Mouse (Mus musculus) right cerebral cortex, postnatal 25 days (tissue): ENCODE data around the gene Nfkbib.

Experiments
- DNase-seq: peaks from one replicate; pipeline ENCODE4 v3.0.0; 2022

Gene Nfkbib

DNA sequence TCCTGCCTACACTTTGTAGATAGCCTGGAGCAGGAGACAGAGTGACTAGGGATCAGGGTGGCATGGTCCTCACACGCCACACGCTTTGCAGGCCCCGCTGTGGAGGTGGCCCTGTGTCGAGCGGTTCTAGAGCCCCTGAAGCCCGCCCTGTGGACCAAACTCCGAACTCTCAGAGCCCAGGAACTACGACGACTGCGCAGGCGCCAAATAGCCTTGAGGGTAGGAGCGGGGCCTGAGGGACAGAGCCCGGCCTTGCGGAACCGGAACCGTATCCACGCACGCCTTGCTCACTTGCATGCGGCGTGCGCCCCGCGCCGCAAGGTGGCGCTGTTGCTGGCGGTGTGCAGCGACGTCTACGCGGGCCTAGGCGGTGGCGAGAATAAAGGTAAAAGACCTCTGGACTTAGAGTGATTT lies 29.3 kb upstream of the Nfkbib start:
- DNase-seq = peak; percentile 74

DNA sequence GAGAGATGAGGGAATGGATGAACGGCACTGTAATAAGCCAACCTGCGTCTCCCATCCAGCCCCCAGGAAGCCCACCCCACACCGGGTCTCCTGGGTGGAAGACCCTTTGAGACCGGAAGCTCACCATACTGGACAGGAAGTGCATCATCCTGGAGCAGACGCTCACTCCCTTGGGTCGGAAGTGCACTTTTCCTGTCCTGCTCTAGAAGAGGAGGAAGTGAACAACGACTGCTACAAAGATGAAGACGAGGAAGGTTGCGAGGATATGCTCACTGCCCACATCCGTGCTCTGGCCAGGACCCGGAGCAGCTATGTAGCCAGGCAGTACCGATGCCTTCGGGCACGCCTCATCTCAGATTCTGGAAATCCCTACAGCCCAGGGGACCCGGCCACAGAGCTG lies 28.5 kb upstream of the Nfkbib start:
- no peak for DNase-seq

DNA sequence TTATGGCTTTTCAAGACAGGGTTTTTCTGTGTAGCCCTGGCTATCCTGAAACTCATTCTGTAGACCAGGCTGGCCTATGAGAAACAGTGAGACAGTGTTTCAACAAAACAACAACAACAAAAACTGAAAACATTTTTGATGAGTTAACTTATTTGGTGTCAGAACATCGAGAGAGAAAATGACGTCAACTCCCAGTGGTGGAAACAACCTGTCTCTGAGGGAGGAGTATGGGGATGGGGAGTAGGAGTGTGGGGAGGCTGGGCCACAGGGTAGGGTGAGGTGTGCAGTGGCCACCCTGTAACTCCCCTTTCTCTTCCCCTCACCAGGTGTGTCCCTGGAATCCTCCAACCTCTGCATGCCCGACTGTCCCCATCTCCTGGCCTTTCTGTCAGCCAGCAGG lies 27.2 kb upstream of the Nfkbib start:
- DNase-seq = no peak

DNA sequence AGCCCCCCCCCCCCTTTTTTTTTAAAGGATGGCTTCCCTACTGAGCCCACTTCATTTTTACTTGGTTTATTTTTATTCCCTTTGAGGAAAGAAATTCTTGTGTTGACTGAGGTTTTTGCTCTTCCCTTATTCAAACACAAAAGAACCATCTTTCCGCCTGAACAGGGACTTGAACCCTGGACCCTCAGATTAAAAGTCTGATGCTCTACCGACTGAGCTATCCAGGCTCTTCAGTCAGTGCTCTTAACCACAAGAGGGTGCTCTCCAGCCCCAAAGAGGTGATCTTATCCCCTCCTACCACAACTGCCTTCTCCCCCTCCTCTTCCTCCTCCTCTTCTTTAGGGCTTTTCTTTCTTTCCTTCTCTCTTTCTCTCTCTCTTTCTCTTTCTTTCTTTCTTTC lies 26.5 kb upstream of the Nfkbib start:
- DNase-seq = no peak

DNA sequence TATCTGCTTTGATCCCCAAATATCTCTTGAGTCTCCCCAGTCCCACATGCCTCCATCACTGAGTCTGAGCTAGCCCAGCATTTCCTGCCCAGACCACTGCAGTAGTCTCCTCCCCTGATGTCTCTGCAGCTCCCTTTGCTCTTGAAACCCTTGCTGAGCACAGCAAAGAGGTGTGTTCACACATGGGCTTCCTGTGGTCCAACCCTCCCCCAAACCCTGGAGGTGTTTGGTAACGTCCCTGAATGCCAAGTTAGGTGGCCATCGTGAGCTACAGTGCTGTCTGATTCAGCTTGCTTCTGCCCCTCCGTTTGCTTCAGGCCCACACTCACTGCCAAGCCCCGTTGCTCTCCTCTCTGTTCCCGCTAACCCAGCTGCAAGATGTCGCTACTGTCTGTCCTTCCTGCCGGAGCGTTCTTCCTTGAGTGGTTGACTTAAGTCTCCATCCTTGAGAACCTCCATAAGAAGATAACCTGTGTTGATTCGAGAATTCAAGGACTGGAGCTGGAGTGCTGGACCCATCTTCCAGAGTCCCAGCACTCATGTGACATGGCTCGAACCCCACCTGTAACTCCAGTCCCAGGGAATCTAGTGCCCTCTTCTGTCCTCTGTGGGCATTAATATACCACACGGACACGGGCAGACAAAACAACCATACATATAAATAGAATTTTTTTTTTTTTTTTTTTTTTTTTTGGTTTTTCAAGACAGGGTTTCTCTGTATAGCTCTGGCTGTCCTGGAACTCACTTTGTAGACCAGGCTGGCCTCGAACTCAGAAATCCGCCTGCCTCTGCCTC lies 25.3 kb upstream of the Nfkbib start:
- no peak for DNase-seq

DNA sequence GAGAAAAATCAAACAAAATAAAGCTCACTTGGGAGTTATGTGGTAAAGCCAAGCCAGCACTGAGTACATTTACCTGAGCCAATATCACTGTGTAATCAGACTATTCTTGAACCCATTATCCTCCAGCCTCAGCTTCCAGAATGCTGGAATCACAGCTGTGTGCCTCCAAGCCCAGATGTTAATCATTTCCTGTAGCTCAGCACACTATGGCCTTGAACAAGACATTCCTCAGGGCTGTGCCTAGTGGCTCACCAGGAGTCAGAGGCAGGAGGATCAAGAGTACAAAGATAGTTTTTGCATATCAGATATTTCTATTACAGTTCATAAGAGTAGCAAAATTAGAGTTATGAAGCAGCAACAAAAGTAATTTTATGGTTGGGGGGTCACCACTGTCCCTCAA lies 24.4 kb upstream of the Nfkbib start:
- DNase-seq = no peak

DNA sequence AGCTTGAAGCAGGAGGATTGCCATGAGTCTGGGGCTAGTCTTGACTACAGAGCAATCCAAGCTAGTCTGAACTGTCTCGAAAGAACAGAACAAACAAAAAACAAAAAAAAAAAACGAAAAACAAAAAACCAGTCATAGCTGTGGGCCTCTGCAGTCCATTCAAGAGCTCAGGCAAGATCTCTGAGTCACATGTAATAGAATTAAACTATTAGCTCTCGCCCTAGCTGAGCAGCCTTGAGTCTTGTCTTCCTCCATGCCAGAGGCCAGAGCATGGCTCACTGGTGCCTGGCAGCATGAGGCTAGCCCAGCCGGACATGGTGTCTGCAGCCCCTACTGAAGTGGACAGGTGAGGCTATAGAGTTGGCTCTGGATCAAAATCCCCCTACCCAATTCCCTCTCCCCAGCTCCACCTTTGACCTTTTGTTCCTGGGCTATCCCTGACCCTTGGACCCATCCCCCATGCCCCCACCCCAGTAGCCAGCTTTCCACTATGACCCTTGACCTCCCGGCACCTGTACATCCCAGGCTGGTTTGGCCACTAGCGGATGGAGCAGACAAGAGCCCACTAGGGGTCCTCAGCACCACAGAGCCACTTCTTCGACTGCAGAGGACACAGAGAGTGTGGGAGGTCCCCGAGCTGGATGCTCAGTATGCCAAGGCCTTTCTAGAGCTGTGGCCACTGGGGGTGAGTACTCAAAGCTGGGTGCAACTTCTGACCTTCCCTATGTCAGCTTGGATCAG lies 22.9 kb upstream of the Nfkbib start:
- DNase-seq = no peak

DNA sequence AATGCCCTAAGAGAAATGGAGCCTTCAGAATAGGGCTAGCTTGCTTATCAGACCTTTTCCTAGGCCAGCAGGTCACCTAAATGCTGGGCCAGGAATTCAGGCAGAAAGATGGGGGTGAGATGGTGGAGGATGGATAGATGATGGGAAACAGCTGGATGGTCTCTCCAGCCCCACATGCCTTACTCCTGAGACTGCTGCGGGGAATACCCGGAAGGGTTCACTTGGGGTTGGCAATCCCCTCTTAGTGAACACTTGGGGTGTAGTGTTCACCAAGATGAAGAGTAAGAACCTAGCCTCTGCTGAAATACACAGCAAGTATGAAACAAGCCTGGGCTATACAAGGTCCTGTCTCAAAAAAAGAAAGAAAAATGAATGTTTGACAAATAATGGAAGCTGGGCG lies 21.9 kb upstream of the Nfkbib start:
- DNase-seq = no peak

DNA sequence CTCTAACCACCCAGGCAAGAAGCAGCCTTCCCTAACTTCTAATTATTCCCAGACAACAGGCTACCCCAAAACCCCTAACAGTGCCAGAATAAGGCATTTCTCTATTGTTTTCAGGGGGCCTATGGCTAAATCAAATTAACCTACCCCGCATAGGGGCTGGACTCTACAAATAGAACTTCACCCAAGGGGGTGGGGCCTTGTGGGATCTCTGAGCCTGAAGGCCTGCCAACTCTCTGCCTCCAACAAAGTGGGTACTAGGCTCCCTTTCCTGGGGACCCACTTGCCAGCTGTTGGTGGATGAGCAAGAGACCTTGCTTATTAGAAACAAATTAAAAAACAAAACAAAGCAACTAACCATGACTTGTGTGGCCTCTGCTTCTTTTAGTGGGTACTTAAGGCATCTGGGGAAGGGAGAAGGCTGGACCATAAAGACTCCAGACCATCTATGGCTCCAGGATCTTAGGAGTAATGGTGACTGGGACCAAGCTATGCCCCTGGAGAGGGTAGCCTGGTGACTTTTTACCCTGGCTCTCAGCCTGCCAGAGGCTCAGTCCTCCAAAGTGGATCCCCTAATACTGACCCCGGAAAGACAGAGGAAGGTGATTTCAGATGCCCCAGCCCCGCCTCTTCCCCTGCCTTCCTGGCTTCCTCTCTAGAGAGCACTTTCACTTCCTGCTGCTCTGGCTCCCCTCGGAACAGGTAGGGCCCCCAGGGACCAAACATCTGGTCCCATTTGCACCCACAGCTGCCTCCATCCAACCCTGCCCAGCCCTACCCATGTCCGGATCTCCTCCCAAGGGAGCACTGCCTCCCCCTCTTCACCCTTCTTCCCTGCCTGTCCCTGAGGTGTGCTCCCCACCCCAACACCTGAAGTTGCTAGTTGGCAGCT lies 21.2 kb upstream of the Nfkbib start, which contains the start of gene Rinl:
Gene Rinl, plus strand, starts transcription at position 663 of the 889 bp plus-strand sequence.
- no peak for DNase-seq

DNA sequence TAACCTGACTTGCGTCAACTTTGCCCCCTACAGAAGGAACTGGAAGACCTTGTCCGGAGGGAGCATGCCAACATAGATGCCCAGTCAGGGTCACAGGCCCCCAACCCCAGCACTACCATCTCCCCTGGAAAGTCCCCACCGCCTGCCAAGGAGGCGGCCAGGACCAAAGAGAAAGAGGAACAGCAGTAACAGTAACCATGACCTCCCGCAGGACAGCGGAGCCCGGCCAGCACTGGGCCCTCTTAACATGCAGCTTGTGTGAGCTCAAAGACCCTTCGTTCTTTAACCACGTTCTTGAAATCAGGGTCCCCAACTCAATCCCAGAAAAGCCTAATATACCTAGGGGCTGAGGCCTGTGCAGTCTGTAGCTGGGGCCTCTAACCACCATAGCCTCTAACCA lies 20.6 kb upstream of the Nfkbib start:
- no peak for DNase-seq

DNA sequence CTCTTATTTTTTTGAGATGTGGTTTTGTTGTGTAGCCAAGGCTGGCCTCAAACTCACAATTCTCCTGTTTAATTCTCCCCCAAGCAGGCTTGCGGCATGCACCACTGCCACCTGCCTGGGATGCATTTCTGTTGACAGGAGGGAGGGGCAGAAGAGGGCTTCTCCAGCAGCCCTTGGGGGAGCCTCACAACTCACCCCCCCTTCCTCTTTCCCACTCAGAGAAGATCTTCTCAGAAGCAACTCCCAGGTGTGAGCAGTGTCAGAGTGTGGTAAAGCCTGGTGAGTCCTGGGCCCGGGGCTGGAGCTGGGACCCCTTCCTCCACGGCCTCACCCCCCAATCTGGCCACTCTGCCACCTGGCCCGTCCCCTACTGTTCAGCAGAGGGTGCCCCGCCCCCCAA lies 17.8 kb upstream of the Nfkbib start:
- DNase-seq = no peak

DNA sequence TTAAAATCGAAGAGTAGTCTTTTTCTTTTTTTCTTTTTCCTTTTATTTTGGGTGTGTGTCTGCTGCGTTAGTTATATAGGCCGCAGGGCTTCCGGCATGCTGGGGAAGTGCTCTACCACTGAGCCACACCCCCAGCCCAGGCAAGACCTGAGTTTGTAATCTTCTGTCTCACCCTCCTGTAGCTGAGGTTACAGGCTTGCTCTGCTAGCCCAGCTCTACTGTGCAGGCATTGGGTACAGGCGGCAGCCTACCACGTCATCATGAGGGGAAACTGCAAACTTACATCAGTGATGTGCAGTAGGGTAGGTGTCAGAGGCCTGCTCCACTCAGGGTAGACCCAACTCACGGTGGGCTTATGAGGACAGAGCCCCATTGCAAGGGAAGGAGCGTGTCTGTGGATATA lies 13.9 kb upstream of the Nfkbib start:
- no peak for DNase-seq

DNA sequence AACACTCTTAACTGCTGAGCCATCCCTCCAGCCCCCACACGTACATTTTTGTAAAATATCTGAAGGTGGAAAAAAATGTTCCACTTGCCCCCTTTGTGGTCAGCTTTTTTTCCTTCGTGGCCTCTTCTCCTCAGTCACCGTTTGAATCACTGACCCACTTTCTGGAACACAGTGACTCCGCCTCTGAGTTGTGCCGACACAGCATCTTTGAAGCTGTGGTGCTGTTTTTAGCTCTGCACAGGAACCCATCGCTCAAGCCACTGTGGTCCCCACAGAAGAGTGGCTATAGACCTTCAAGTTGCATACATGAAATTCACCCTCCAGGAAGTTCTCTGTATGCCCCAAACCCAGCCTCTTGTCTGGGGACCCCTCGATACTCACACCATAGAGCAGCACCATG lies 13.5 kb upstream of the Nfkbib start:
- DNase-seq = no peak

DNA sequence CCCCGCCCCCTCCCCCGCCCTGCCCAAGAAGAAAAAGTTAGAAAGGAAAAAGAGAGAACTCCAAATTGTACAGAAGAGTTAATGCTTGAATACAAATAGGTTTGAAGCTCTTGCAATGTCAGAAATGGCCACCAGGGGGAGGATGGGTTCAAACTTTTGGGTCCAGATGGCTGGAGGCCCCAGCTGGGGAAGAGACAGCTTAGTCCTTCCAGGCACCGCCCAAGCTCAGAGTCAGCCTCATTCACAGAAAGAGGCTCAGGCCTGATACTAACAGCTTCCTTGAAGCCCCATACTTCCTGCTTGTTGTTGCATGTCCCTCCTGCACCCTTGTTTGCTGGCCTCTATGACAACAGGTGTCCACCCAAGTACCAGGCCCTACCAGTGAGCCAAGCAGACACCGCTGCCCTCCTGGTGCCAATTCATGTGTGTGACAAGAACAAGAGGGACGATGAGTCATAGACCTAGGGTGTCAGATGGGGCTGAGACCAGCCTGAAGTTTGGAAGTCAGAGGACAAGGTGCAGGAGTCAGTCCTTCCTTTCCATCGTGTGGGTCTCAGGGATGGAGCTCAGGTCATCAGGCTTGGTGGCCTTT lies 12.9 kb upstream of the Nfkbib start:
- peak; percentile 75 for DNase-seq

DNA sequence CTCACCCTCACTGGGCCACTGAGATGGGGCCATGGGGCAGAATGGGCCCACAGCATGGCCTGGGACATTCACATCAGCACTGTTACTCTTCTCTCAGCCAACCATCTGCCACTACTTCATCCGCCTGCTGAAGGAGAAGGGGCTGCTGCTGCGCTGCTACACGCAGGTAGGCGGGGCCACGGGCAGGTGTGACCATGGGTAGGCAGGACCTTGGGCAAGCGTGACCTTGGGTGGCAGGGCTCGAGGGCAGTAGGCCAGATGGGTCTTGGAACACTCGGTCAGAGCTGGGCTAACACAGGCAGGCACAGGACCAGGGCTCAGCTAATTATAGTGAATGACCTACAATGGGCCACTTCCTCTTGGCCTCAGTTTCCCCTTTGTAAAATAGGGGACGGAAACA lies 11.5 kb upstream of the Nfkbib start:
- DNase-seq = no peak

DNA sequence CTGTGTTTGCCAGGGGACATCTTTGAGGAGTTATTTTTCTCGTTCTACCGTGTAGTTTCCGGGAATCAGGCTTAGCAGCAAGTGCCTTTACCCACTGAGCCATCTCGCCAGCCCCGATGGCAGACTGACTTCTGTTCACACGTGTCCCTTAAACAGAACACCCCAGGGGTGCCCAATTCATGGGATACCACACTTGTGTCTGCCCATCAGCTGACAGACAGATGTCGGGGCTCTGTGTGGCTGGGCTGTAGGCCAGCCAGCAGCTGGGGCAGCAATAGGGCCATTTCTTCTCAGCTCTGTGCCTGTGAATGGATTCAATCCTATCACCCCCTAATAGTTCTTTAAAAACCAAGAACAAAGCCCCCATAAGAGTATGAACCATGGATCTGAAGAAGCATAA lies 7.8 kb upstream of the Nfkbib start:
- DNase-seq = no peak

DNA sequence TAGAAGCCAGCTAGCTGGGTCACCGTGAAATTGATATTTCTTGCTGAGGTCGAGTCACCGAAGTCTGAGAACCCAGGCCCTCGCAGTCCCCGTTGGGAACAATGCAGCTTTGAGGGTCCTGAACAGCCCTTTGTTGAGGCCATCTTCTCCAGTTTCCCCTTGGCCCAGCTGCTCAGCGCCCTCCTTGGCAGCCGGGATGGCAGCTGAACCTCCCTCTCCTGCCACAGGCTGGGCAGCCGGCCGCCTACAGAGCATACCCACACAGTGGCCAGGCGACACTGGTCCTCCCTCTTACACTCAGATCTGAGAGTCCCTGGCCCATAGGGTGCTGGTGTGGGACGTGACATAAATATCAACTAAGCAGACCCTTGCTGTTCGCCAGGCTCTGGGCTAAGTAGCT lies 6.9 kb upstream of the Nfkbib start:
- no peak for DNase-seq

DNA sequence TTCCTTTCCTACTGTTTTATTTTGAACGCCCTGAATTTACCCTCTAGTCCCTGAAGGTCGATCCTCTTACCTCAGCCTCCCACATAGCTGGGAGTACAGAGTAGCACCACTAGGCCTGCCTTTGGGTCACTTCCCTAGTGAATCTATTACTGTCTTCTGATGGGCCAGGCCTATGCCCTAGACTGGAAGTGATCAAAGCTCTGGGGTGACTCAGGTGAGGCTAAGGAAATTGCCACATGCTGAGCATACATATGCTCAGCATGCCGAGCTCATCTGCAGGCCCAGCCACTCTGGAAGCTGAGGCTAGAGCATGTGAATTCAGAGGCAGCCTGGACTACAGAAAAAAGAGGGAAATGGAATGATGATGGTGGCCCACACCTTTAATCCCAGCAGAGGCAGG lies 5.9 kb upstream of the Nfkbib start:
- no peak for DNase-seq

DNA sequence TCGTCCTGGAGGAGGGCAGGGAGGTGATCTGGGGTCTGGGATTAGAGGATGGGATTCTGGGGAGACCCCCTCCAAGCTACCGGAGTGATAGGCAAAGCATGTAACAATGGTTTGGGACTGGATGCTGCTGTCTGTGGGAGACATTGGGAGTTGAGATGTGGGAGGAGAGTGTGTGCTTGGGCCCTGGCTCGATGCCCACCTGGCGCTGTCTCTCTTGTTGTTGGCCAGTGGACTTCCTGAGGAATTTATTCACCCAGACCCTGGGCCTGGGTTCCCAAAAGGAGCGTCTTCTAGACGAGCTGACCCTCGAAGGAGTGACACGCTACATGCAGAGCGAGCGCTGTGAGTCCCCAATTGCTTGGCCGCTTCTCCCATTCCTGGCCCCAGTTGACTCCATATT lies 4.6 kb upstream of the Nfkbib start:
- DNase-seq = no peak

DNA sequence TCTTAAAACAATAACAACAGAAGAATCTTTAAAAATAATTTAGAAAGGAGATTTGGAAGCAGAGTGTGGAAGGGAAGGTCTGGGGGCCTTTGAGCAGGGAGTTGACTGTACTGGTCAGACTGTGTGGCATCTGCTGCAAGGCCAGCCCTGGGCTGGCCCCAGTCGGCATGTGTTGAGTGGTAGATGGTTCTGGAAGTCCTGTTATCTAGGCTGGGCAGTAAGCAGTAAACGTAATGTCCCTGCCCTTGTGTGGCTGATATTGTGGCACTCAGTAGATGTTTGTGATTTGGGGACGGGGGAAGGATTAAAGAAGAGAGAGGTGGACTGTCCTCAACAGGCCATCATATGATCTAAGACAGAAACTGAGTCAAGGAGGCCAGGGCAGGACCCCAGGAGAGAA lies 3.0 kb upstream of the Nfkbib start:
- no peak for DNase-seq

DNA sequence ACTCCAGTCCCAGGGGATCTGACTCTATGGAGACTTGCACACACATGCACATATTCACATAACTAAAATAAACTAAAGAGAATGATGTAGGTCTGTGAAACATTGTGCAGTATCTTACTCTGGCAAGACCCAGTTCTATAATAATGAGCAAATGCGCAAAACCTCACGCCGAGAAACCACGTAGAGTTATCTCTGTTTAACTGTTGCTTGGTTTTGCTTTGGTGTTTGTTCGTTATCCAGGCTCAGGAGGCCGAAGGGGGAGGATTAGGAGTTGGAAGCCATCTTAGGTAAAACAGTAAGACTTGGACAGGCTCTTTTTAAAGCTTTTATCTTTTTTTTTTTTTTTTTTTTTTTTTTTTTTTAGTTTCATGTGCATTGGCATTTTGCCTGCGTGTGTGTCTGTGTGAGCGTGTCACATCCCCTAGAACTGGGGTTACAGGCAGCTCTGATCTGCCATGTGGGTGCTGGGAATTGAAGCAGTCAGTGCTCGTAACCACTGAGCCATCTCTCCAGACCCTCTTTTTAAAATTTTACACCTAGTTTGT lies 2.2 kb upstream of the Nfkbib start:
- no peak for DNase-seq

DNA sequence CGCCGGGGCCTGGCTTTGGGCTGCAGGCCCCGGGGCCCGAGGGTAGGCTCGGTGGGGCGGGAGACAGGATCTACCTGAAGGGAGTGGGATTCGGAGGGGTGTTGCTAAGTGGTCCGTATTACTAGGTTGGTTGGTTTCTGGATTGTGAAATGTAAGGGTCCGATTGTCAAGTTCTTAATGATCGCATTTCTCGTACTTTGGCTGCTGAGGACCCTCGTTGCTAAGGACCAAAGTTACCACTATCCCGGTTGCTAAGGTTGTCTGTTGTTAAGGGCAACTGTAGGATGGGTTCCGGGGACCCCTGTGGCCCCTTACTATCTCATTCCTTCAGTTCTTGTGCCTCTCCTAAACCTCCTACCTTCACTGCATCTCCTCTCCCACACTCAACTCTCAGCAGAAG lies 402 bp downstream of the Nfkbib start:
- no peak for DNase-seq
